Mouse (Mus musculus) cerebellum, adult (tissue): ENCODE data around the gene Morf4l1.

Experiments used
- ATAC-seq: cut with Nextera tagmentation; 2 replicates; pipeline ENCODE4 v1.9.2; 2017; ENCODE audit warnings: mild to moderate bottlenecking, moderate library complexity, mixed read lengths; ENCODE audit not compliant: insufficient number of reproducible peaks, low FRiP score, low TSS enrichment

Gene Morf4l1

GRCm38 (mm10) chr9:90114567-90115307, at the start of gene Morf4l1:
Morf4l1 (minus strand) TSS chr9:90114774.
- peak; percentile 98 for ATAC-seq

GRCm38 (mm10) chr9:90163749-90164095, 49.1 kb upstream of the Morf4l1 start:
- no peak for ATAC-seq

GRCm38 (mm10) chr9:90162926-90163748, 48.6 kb upstream of the Morf4l1 start, which contains the start of gene Adamts7:
Adamts7 (plus strand) TSS chr9:90163069.
- ATAC-seq = peak; percentile 47; the same call in 1 of the 2 replicates

GRCm38 (mm10) chr9:90162243-90162925, 47.8 kb upstream of the Morf4l1 start:
- ATAC-seq = no peak

GRCm38 (mm10) chr9:90146869-90147268, 32.3 kb upstream of the Morf4l1 start:
- no peak for ATAC-seq

GRCm38 (mm10) chr9:90145788-90146187, 31.2 kb upstream of the Morf4l1 start:
- no peak for ATAC-seq

GRCm38 (mm10) chr9:90136678-90136965, 22.0 kb upstream of the Morf4l1 start:
- ATAC-seq = no peak

- ATAC-seq = no peak
Measured at GRCm38 (mm10) chr9:90135963-90136677, 21.5 kb upstream of the Morf4l1 start.

GRCm38 (mm10) chr9:90135466-90135865, 20.9 kb upstream of the Morf4l1 start:
- no peak for ATAC-seq

- ATAC-seq = no peak
Measured at GRCm38 (mm10) chr9:90133562-90134355, 19.2 kb upstream of the Morf4l1 start.

GRCm38 (mm10) chr9:90128636-90129201, 14.1 kb upstream of the Morf4l1 start:
- no peak for ATAC-seq

- no peak for ATAC-seq
Measured at GRCm38 (mm10) chr9:90127146-90127545, 12.6 kb upstream of the Morf4l1 start.

- peak; percentile 79 for ATAC-seq
Measured at GRCm38 (mm10) chr9:90126260-90127010, 11.9 kb upstream of the Morf4l1 start.

GRCm38 (mm10) chr9:90125416-90126099, 11.0 kb upstream of the Morf4l1 start:
- no peak for ATAC-seq

- ATAC-seq = no peak
Measured at GRCm38 (mm10) chr9:90124873-90125245, 10.3 kb upstream of the Morf4l1 start.

- ATAC-seq = no peak
Measured at GRCm38 (mm10) chr9:90124156-90124872, 9.7 kb upstream of the Morf4l1 start.

GRCm38 (mm10) chr9:90122246-90122740, 7.7 kb upstream of the Morf4l1 start:
- no peak for ATAC-seq
